Mouse (Mus musculus) ES-E14 (cell line): ENCODE measurements around the gene Gimap3.

Source experiments
- HCFC1 ChIP-seq: IDR thresholded peaks from 2 replicates; pipeline ENCODE4 v1.6.1; 2012; ENCODE audit warnings: low read length, inconsistent platforms, borderline replicate concordance; ENCODE audit not compliant: insufficient read depth
- MAFK ChIP-seq: IDR thresholded peaks from 2 replicates; pipeline ENCODE4 v1.6.1; 2014; ENCODE audit warnings: mild to moderate bottlenecking, low read depth, low read length, inconsistent platforms; ENCODE audit not compliant: insufficient read depth
- ZC3H11A ChIP-seq: IDR thresholded peaks from 2 replicates; pipeline ENCODE4 v1.6.1; 2012; ENCODE audit warnings: low read depth, mild to moderate bottlenecking, inconsistent platforms, low read length, borderline replicate concordance
- ZNF384 ChIP-seq: IDR thresholded peaks from 2 replicates; pipeline ENCODE4 v1.6.1; 2012; ENCODE audit warnings: low read depth, low read length, inconsistent platforms

- TF ChIP-seq ZC3H11A: peak; percentile 55; the same call in 1 of the 2 replicates
- TF ChIP-seq ZNF384: no peak
- no peak for TF ChIP-seq HCFC1
- TF ChIP-seq MAFK: no peak
Measured at GRCm38 (mm10) chr6:48817815-48818214, 47.2 kb upstream of the Gimap3 start.
